Mouse (Mus musculus) myocyte (in vitro differentiated cells): ENCODE measurements around the gene Prkab1. TPM values are rescaled to one million over a fixed set of nuclear protein-coding genes. Genes with fewer than 3 reads are reported as not detected.

ENCODE experiments used
- H3K27me3 ChIP-seq: one replicate; pipeline ENCODE4 v1.6.1; 2011; ENCODE audit not compliant: control insufficient read depth, insufficient read depth, insufficient read length
- H3K36me3 ChIP-seq: one replicate; pipeline ENCODE4 v1.6.1; 2011; ENCODE audit not compliant: control insufficient read depth, insufficient read depth
- H3K4me2 ChIP-seq: one replicate; pipeline ENCODE4 v1.6.1; 2011; ENCODE audit warnings: low read depth, control low read depth
- H3K4me3 ChIP-seq: one replicate; pipeline ENCODE4 v1.5.1; 2011; ENCODE audit warnings: mild to moderate bottlenecking, control low read depth, moderate library complexity
- H3K79me2 ChIP-seq: one replicate; pipeline ENCODE4 v1.6.1; 2011; ENCODE audit not compliant: control insufficient read depth, insufficient read depth
- H3ac ChIP-seq: one replicate; pipeline ENCODE4 v1.6.1; 2011; ENCODE audit not compliant: control insufficient read depth, insufficient read length
- CEBPB ChIP-seq: IDR thresholded peaks from 2 replicates; pipeline ENCODE4 v1.6.1; 2011; ENCODE audit warnings: mild to moderate bottlenecking, moderate library complexity; ENCODE audit not compliant: poor library complexity, insufficient read depth, severe bottlenecking
- E2F4 ChIP-seq: IDR thresholded peaks from one replicate; pipeline ENCODE4 v1.6.1; 2011; ENCODE audit warnings: mild to moderate bottlenecking, control low read depth, moderate library complexity; ENCODE audit not compliant: insufficient read depth
- MAX ChIP-seq: IDR thresholded peaks from one replicate; pipeline ENCODE4 v1.6.1; 2011; ENCODE audit warnings: low read depth, mild to moderate bottlenecking, control low read depth
- MYOD1 ChIP-seq, 3 experiments: IDR thresholded peaks; one replicate each; pipeline ENCODE4 v1.6.1; 2011; ENCODE audit warnings: control low read depth in 2 of 3, low read depth in 2 of 3, mild to moderate bottlenecking in 2 of 3, moderate library complexity in 1 of 3; ENCODE audit not compliant: insufficient read length in 2 of 3, control insufficient read depth in 1 of 3
- MYOG ChIP-seq, 3 experiments: IDR thresholded peaks; one replicate each; pipeline ENCODE4 v1.6.1; 2011; ENCODE audit warnings: control low read depth in 2 of 3, low read depth in 2 of 3, mild to moderate bottlenecking in 2 of 3; ENCODE audit not compliant: insufficient read length in 2 of 3, control insufficient read depth in 1 of 3, insufficient read depth in 1 of 3
- POLR2A ChIP-seq: IDR thresholded peaks from one replicate; pipeline ENCODE4 v1.6.1; 2011; ENCODE audit warnings: low read depth, mild to moderate bottlenecking, control low read depth, moderate library complexity; ENCODE audit not compliant: insufficient read length
- POLR2AphosphoS2 ChIP-seq: IDR thresholded peaks from one replicate; pipeline ENCODE4 v1.6.1; 2011; ENCODE audit warnings: low read depth, control low read depth; ENCODE audit not compliant: insufficient read length
- REST ChIP-seq: IDR thresholded peaks from one replicate; pipeline ENCODE4 v1.6.1; 2011; ENCODE audit warnings: mild to moderate bottlenecking, control low read depth, moderate library complexity; ENCODE audit not compliant: insufficient read depth, insufficient read length
- SRF ChIP-seq: IDR thresholded peaks from one replicate; pipeline ENCODE4 v1.6.1; 2011; ENCODE audit warnings: low read depth; ENCODE audit not compliant: control insufficient read depth, insufficient read length
- TCF12 ChIP-seq: IDR thresholded peaks from one replicate; pipeline ENCODE4 v1.6.1; 2011; ENCODE audit warnings: mild to moderate bottlenecking, control low read depth; ENCODE audit not compliant: poor library complexity, insufficient read depth, severe bottlenecking
- TCF3 ChIP-seq: IDR thresholded peaks from one replicate; pipeline ENCODE4 v1.6.1; 2011; ENCODE audit warnings: low read depth, control low read depth; ENCODE audit not compliant: insufficient read length
- USF1 ChIP-seq: IDR thresholded peaks from one replicate; pipeline ENCODE4 v1.6.1; 2011; ENCODE audit warnings: low read depth, mild to moderate bottlenecking, control low read depth, moderate library complexity
- polyA plus RNA-seq: library from polyadenylated mRNA; unstranded; fragments of >200 nt; fragmentation: generic; extraction: Trizol; gene quantifications from one replicate; pipeline ENCODE4 v1.2.1, GENCODE M21; 2012; ENCODE audit warnings: missing spikeins

Prkab1 gene
- polyA plus RNA-seq, 1 experiment: 32.2 TPM

DNA sequence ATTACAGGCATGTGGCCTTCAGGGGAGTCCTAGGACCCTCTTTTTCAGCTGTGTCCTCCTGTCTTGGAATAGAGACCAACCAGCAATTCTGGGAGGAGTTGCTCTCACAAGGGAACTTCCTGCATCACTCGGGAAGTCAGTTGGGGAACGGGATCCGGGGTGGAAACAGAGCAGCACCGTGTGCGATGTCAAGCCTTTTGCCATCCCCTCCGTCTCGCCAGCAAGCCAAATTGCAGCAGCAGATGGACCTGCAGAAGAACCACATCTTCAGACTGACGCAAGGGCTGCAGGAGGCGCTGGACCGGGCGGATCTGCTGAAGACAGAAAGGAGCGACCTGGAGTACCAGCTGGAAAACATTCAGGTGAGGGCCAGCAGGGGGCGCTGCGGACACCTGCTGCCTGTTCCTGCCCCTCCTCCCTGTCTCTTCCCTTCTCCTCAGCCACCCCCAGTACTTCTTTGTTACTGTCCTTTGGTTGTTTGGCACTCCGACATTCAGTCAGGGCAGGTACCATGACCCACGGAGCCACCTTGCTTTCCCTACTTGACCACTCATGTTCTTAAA is 45.1 kb downstream of the Prkab1 start:
- no peak overlapping the region for H3ac ChIP-seq
- H3K79me2 ChIP-seq: no peaks in the 10 kb centered on the region
- no peak overlapping the region for H3K4me3 ChIP-seq
- TF ChIP-seq MYOD1 (IDR thresholded peaks at IDR 0.05; ENCODE audit: control insufficient read depth in 1 of 3, insufficient read length in 2 of 3, low read depth in 2 of 3) (peak in 1 of 3 experiments; percentile 7), POLR2A (no peak), USF1 (no peak)
- H3K36me3 ChIP-seq: no peaks in the 10 kb centered on the region
- H3K4me2 ChIP-seq: no peak overlapping the region
- H3K27me3 ChIP-seq: no peaks in the 10 kb centered on the region

DNA sequence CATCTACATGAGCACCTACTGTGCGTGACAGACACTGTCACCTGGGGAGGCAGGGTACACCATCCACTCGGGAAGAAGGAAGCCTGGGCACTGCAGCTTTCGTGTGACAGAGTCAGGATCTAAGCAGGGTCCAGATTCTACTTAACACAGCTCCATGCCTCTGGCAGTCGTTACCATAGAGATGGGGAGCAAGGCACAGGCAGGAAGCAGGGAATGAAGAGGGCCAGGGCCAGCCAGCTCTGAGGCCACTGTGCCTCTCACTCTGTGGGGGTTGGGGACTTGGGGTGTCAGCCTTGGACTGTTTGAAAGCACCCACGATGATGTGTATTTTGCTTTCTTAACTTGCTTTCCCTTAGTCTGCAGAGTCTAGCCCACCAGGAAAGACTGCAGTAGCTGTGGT is 46.1 kb downstream of the Prkab1 start:
- H3K79me2 ChIP-seq: no peaks in the 10 kb centered on the region
- TF ChIP-seq POLR2A: no peak
- H3K4me2 ChIP-seq: no peak overlapping the region
- H3K27me3 ChIP-seq: no peaks in the 10 kb centered on the region
- H3ac ChIP-seq: no peak overlapping the region
- no peak overlapping the region for H3K4me3 ChIP-seq
- H3K36me3 ChIP-seq: no peaks in the 10 kb centered on the region

GRCm38 (mm10) chr5:115977757-115978156 is 46.6 kb downstream of the Prkab1 start:
- Histone ChIP-seq H3K27me3 (no peaks in the 10 kb centered on the region), H3ac (no peak overlapping the region), H3K4me2 (no peak overlapping the region), H3K79me2 (no peaks in the 10 kb centered on the region), H3K4me3 (no peak overlapping the region), H3K36me3 (no peaks in the 10 kb centered on the region)
- TF ChIP-seq REST (no peak), SRF (no peak), TCF12 (no peak), CEBPB (no peak), POLR2A (no peak), MYOD1 (IDR thresholded peaks at IDR 0.05; ENCODE audit: control insufficient read depth in 1 of 3, insufficient read length in 2 of 3, low read depth in 2 of 3) (no peak), POLR2AphosphoS2 (no peak), MAX (no peak), E2F4 (no peak), TCF3 (no peak), USF1 (no peak), MYOG (IDR thresholded peaks at IDR 0.05; ENCODE audit: control insufficient read depth in 1 of 3, insufficient read depth in 1 of 3, insufficient read length in 2 of 3, low read depth in 2 of 3) (no peak)

GRCm38 (mm10) chr5:115977266-115977665 is 47.0 kb downstream of the Prkab1 start:
- Histone ChIP-seq H3K36me3 (no peaks in the 10 kb centered on the region), H3K27me3 (no peaks in the 10 kb centered on the region), H3K4me3 (no peak overlapping the region), H3K79me2 (no peaks in the 10 kb centered on the region), H3K4me2 (no peak overlapping the region), H3ac (no peak overlapping the region)
- no peak for TF ChIP-seq TCF12
- TF ChIP-seq SRF: no peak
- TF ChIP-seq E2F4: no peak
- TF ChIP-seq POLR2A: no peak
- TF ChIP-seq POLR2AphosphoS2: no peak
- no peak for TF ChIP-seq REST
- no peak for TF ChIP-seq CEBPB
- no peak for TF ChIP-seq MAX
- TF ChIP-seq MYOG (IDR thresholded peaks at IDR 0.05; ENCODE audit: control insufficient read depth in 1 of 3, insufficient read depth in 1 of 3, insufficient read length in 2 of 3, low read depth in 2 of 3): no peak
- TF ChIP-seq MYOD1 (IDR thresholded peaks at IDR 0.05; ENCODE audit: control insufficient read depth in 1 of 3, insufficient read length in 2 of 3, low read depth in 2 of 3): no peak
- no peak for TF ChIP-seq USF1
- TF ChIP-seq TCF3: no peak

DNA sequence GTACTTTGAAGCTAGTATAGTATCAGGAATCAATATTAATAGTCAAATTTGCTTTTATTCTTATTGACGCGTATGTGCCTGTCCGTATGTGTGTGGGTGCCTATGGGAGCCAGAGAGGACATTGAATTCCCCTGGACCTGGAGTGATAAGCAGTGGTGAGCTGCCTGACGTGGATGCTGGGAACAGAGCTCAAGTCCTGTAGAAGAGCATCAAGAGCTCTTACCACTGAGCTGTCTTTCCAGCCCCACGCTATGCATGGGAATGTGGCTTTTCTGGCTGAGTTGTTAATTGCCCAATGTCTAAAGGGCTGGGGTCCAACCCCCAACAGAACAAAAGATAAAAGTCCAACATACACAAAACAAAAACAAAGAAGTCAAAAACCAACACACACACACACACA is 47.9 kb downstream of the Prkab1 start:
- no peak overlapping the region for H3ac ChIP-seq
- H3K79me2 ChIP-seq: no peaks in the 10 kb centered on the region
- no peaks in the 10 kb centered on the region for H3K27me3 ChIP-seq
- no peak for TF ChIP-seq USF1
- TF ChIP-seq POLR2AphosphoS2: no peak
- TF ChIP-seq CEBPB: no peak
- no peak for TF ChIP-seq MAX
- TF ChIP-seq REST: no peak
- no peak for TF ChIP-seq SRF
- no peak for TF ChIP-seq MYOD1 (IDR thresholded peaks at IDR 0.05; ENCODE audit: control insufficient read depth in 1 of 3, insufficient read length in 2 of 3, low read depth in 2 of 3)
- no peak for TF ChIP-seq E2F4
- TF ChIP-seq MYOG (IDR thresholded peaks at IDR 0.05; ENCODE audit: control insufficient read depth in 1 of 3, insufficient read depth in 1 of 3, insufficient read length in 2 of 3, low read depth in 2 of 3): no peak
- no peak for TF ChIP-seq POLR2A
- no peak for TF ChIP-seq TCF3
- no peak overlapping the region for H3K4me3 ChIP-seq
- no peaks in the 10 kb centered on the region for H3K36me3 ChIP-seq
- no peak overlapping the region for H3K4me2 ChIP-seq
